Mouse (Mus musculus) embryonic facial prominence, embryonic 12.5 days (tissue): ENCODE data around the gene Ikzf1. TPM values are rescaled to one million over a fixed set of nuclear protein-coding genes. Genes with fewer than 3 reads are reported as not detected.

Source experiments
- ATAC-seq: fragments of 200-750 bp; cut with Nextera tagmentation; 2 replicates; pipeline ENCODE4 v1.8.0; 2017; ENCODE audit not compliant: insufficient number of reproducible peaks, insufficient read depth, low FRiP score, low TSS enrichment
- H3K27ac ChIP-seq: fragments of 300-500 bp; sonication (generic); 2 replicates; pipeline ENCODE4 v1.5.1; 2016; ENCODE audit warnings: mild to moderate bottlenecking
- H3K27me3 ChIP-seq: fragments of 300-500 bp; sonication (generic); 2 replicates; pipeline ENCODE4 v1.6.1; 2016; ENCODE audit warnings: mild to moderate bottlenecking, moderate library complexity
- H3K36me3 ChIP-seq: fragments of 300-500 bp; sonication (generic); 2 replicates; pipeline ENCODE4 v1.6.1; 2016; ENCODE audit warnings: mild to moderate bottlenecking
- H3K4me1 ChIP-seq: fragments of 300-500 bp; sonication (generic); 2 replicates; pipeline ENCODE4 v1.6.1; 2016
- H3K4me2 ChIP-seq: fragments of 300-500 bp; sonication (generic); replicated peaks from 2 replicates; pipeline ENCODE4 v1.6.1; 2016; ENCODE audit warnings: mild to moderate bottlenecking, moderate library complexity
- H3K4me3 ChIP-seq: fragments of 300-500 bp; sonication (generic); 2 replicates; pipeline ENCODE4 v1.5.1; 2016; ENCODE audit warnings: mild to moderate bottlenecking
- H3K9ac ChIP-seq: fragments of 300-500 bp; sonication (generic); 2 replicates; pipeline ENCODE4 v1.6.1; 2016; ENCODE audit warnings: mild to moderate bottlenecking, moderate library complexity
- H3K9me3 ChIP-seq: fragments of 300-500 bp; sonication (generic); 2 replicates; pipeline ENCODE4 v1.6.1; 2016; ENCODE audit warnings: mild to moderate bottlenecking, moderate library complexity
- WGBS: fragments of 180-500 bp; shearing (Covaris S2); methylation state at CpG from one replicate; pipeline ENCODE4 v1.1.7; 2016; 5-methylcytosine and 5-hydroxymethylcytosine counted together
- polyA plus RNA-seq: library from polyadenylated mRNA; unstranded; fragments of >200 nt; fragmentation: Nextera tagmentation; extraction: Ambion mirVana; gene quantifications from 2 replicates; pipeline ENCODE4 v1.2.1, GENCODE M21; 2016

Gene Ikzf1
- polyA plus RNA-seq, 1 experiment from 2014 or later: 0.84 TPM

- no peaks in the 10 kb centered on the region for H3K27me3 ChIP-seq
- WGBS: 94% methylated on average over 4 of the region's 4 CpGs
- ATAC-seq: no peak
These were observed 89.6 kb downstream of the Ikzf1 start for GRCm38 (mm10) chr11:11774384-11774783.

GRCm38 (mm10) chr11:11774893-11775292 is 90.1 kb downstream of the Ikzf1 start:
- Histone ChIP-seq H3K9me3 (no peaks in the 10 kb centered on the region), H3K27ac (no peak overlapping the region), H3K4me2 (no peak overlapping the region), H3K4me1 (no peaks in the 10 kb centered on the region), H3K9ac (no peak overlapping the region), H3K36me3 (no peaks in the 10 kb centered on the region), H3K27me3 (no peaks in the 10 kb centered on the region), H3K4me3 (no peak overlapping the region)
- ATAC-seq: no peak
- WGBS: 88% methylated on average over 5 of the region's 5 CpGs

More at GRCm38 (mm10) chr11:11774384-11774783, 89.6 kb downstream of the Ikzf1 start:
- no peak overlapping the region for H3K4me2 ChIP-seq
- H3K4me3 ChIP-seq: no peak overlapping the region
- no peak overlapping the region for H3K9ac ChIP-seq
- no peaks in the 10 kb centered on the region for H3K36me3 ChIP-seq
- H3K9me3 ChIP-seq: no peaks in the 10 kb centered on the region
- H3K4me1 ChIP-seq: no peaks in the 10 kb centered on the region
- H3K27ac ChIP-seq: no peak overlapping the region

GRCm38 (mm10) chr11:11776071-11776821 is 91.4 kb downstream of the Ikzf1 start:
- H3K4me2 ChIP-seq: no peak overlapping the region
- no peaks in the 10 kb centered on the region for H3K4me1 ChIP-seq
- ATAC-seq: no peak
- no peak overlapping the region for H3K4me3 ChIP-seq
- H3K36me3 ChIP-seq: no peaks in the 10 kb centered on the region
- WGBS: 56% methylated on average over 4 of the region's 4 CpGs
- H3K27ac ChIP-seq: no peak overlapping the region
- H3K9ac ChIP-seq: no peak overlapping the region
- no peaks in the 10 kb centered on the region for H3K9me3 ChIP-seq
- no peaks in the 10 kb centered on the region for H3K27me3 ChIP-seq

GRCm38 (mm10) chr11:11776822-11777174 is 92.0 kb downstream of the Ikzf1 start:
- 83% methylated on average over 7 of the region's 7 CpGs for WGBS
- Histone ChIP-seq H3K9ac (no peak overlapping the region), H3K36me3 (no peaks in the 10 kb centered on the region), H3K4me1 (no peaks in the 10 kb centered on the region), H3K27ac (no peak overlapping the region), H3K4me3 (no peak overlapping the region), H3K4me2 (no peak overlapping the region), H3K9me3 (no peaks in the 10 kb centered on the region), H3K27me3 (no peaks in the 10 kb centered on the region)
- no peak for ATAC-seq

- Histone ChIP-seq H3K27ac (no peak overlapping the region), H3K4me3 (no peak overlapping the region), H3K36me3 (no peaks in the 10 kb centered on the region), H3K4me2 (no peak overlapping the region), H3K9me3 (no peaks in the 10 kb centered on the region), H3K27me3 (no peaks in the 10 kb centered on the region), H3K4me1 (no peaks in the 10 kb centered on the region), H3K9ac (no peak overlapping the region)
- no peak for ATAC-seq
- 86% methylated on average over 3 of the region's 3 CpGs for WGBS
These were observed 92.4 kb downstream of the Ikzf1 start for GRCm38 (mm10) chr11:11777246-11777645.

- Histone ChIP-seq H3K4me2 (no peak overlapping the region), H3K9me3 (no peaks in the 10 kb centered on the region), H3K27ac (no peak overlapping the region), H3K4me3 (no peak overlapping the region), H3K4me1 (no peaks in the 10 kb centered on the region), H3K9ac (no peak overlapping the region), H3K36me3 (no peaks in the 10 kb centered on the region), H3K27me3 (no peaks in the 10 kb centered on the region)
- WGBS: 70% methylated on average over 2 of the region's 2 CpGs
- ATAC-seq: no peak
These were observed 93.0 kb downstream of the Ikzf1 start for GRCm38 (mm10) chr11:11777796-11778195.

GRCm38 (mm10) chr11:11778345-11778744 is 93.5 kb downstream of the Ikzf1 start:
- ATAC-seq: no peak

GRCm38 (mm10) chr11:11781728-11782127 is 96.9 kb downstream of the Ikzf1 start:
- Histone ChIP-seq H3K4me3 (no peak overlapping the region), H3K9me3 (no peaks in the 10 kb centered on the region), H3K9ac (no peak overlapping the region), H3K4me2 (no peak overlapping the region), H3K4me1 (no peaks in the 10 kb centered on the region), H3K27ac (no peak overlapping the region), H3K27me3 (no peaks in the 10 kb centered on the region), H3K36me3 (no peaks in the 10 kb centered on the region)
- ATAC-seq: no peak
- 83% methylated on average over 8 of the region's 8 CpGs for WGBS

More at GRCm38 (mm10) chr11:11778345-11778744, 93.5 kb downstream of the Ikzf1 start:
- WGBS: 91% methylated on average over 6 of the region's 6 CpGs
- no peaks in the 10 kb centered on the region for H3K4me1 ChIP-seq
- no peak overlapping the region for H3K4me3 ChIP-seq
- H3K27ac ChIP-seq: no peak overlapping the region
- no peak overlapping the region for H3K9ac ChIP-seq
- H3K4me2 ChIP-seq: no peak overlapping the region
- H3K27me3 ChIP-seq: no peaks in the 10 kb centered on the region
- no peaks in the 10 kb centered on the region for H3K9me3 ChIP-seq
- no peaks in the 10 kb centered on the region for H3K36me3 ChIP-seq

GRCm38 (mm10) chr11:11785457-11785856 is 100.7 kb downstream of the Ikzf1 start:
- Histone ChIP-seq H3K27ac (no peak overlapping the region), H3K9ac (no peak overlapping the region), H3K4me2 (no peak overlapping the region), H3K4me3 (no peak overlapping the region), H3K36me3 (no peaks in the 10 kb centered on the region), H3K27me3 (no peaks in the 10 kb centered on the region), H3K9me3 (no peaks in the 10 kb centered on the region), H3K4me1 (no peaks in the 10 kb centered on the region)
- ATAC-seq: no peak
- whole genome bisulfite sequencing: 68% methylated on average over 6 of the region's 6 CpGs

GRCm38 (mm10) chr11:11788521-11788974 is 103.7 kb downstream of the Ikzf1 start:
- H3K9me3 ChIP-seq: no peaks in the 10 kb centered on the region
- no peaks in the 10 kb centered on the region for H3K4me1 ChIP-seq
- no peak overlapping the region for H3K27ac ChIP-seq
- 1% methylated on average over 8 of the region's 8 CpGs for WGBS
- H3K4me3 ChIP-seq: no peak overlapping the region
- peak overlapping the region; percentile 32; the same call in 1 of the 2 replicates for H3K4me2 ChIP-seq
- H3K9ac ChIP-seq: no peak overlapping the region
- no peaks in the 10 kb centered on the region for H3K27me3 ChIP-seq
- peak; percentile 90 for ATAC-seq
- no peaks in the 10 kb centered on the region for H3K36me3 ChIP-seq

- 97% methylated on average over 1 of the region's 1 CpGs for WGBS
- peaks cover 21% of the 10 kb centered on the region for H3K36me3 ChIP-seq
- H3K9ac ChIP-seq: no peak overlapping the region
- H3K27ac ChIP-seq: no peak overlapping the region
- no peak for ATAC-seq
- H3K4me2 ChIP-seq: no peak overlapping the region
- no peaks in the 10 kb centered on the region for H3K4me1 ChIP-seq
- no peaks in the 10 kb centered on the region for H3K27me3 ChIP-seq
- no peaks in the 10 kb centered on the region for H3K9me3 ChIP-seq
- no peak overlapping the region for H3K4me3 ChIP-seq
These were observed 109.8 kb downstream of the Ikzf1 start for GRCm38 (mm10) chr11:11794626-11795025.

- no peak overlapping the region for H3K9ac ChIP-seq
- no peak overlapping the region for H3K4me3 ChIP-seq
- H3K36me3 ChIP-seq: peaks cover 43% of the 10 kb centered on the region
- no peak overlapping the region for H3K27ac ChIP-seq
- H3K4me1 ChIP-seq: no peaks in the 10 kb centered on the region
- 98% methylated on average over 1 of the region's 1 CpGs for WGBS
- no peak overlapping the region for H3K4me2 ChIP-seq
- no peaks in the 10 kb centered on the region for H3K27me3 ChIP-seq
- ATAC-seq: no peak
- no peaks in the 10 kb centered on the region for H3K9me3 ChIP-seq
These were observed 113.9 kb downstream of the Ikzf1 start for GRCm38 (mm10) chr11:11798690-11799089.
